ENCODE assay signal across 23 mouse cellular contexts in genomic region chr6:116071781-116072180, GRCm38 (mm10).
DNase-seq lines count a peak whose midpoint lies in the region; ATAC-seq and TF ChIP-seq lines count a peak whose summit lies in the region.
"Had no signal": no experiment of that assay in that cellular context is flagged by ENCODE, and none has a peak within 500 bp of the region (broad histone marks: within the 10 kb centered on the region; RNA-seq: fewer than 3 reads in every experiment).

No protein-coding gene starts in this region.

- peaks cover 18% of the 10 kb centered on the region for H3K4me1 ChIP-seq in heart, adult 2 months (ENCODE audit: control insufficient read depth, insufficient read depth, low read length)
- H3K4me1 ChIP-seq in heart, embryonic 13.5 days = peaks cover 61% of the 10 kb centered on the region
- peaks cover 39% of the 10 kb centered on the region for H3K4me1 ChIP-seq in heart, postnatal 0 days (ENCODE audit: control insufficient read depth, insufficient read depth)
- peaks cover 8% of the 10 kb centered on the region for H3K4me1 ChIP-seq in liver, postnatal 0 days (ENCODE audit: insufficient read depth)
- no peaks in the 10 kb centered on the region for H3K4me1 ChIP-seq in liver, embryonic 11.5 days (replicated peaks; ENCODE audit: control insufficient read depth, insufficient read depth, low read length)

- H3K4me3 ChIP-seq in heart, adult 2 months = peak overlapping the region; percentile 41
- no peak overlapping the region for H3K4me3 ChIP-seq in heart, embryonic 13.5 days
- peak overlapping the region; percentile 44; the same call in 1 of the 2 replicates for H3K4me3 ChIP-seq in heart, postnatal 0 days (ENCODE audit: low read depth, low read length)
- no peak overlapping the region for H3K4me3 ChIP-seq in liver, postnatal 0 days (ENCODE audit: low read depth, low read length)
- no peak overlapping the region for H3K4me3 ChIP-seq in liver, embryonic 11.5 days (ENCODE audit: low read depth, low read length)
- H3K4me3 ChIP-seq: embryonic facial prominence, embryonic 15.5 days; erythroblast, embryonic 14.5 days; forebrain, embryonic 10.5 days; hindbrain, embryonic 10.5 days had no signal

- TF ChIP-seq POLR2A in heart, adult 2 months (IDR thresholded peaks at IDR 0.05; ENCODE audit: insufficient read depth, low read depth, low read length) = no peak

- WGBS in heart, adult 2 months = 57% methylated on average over 2 of the region's 2 CpGs
- 79% methylated on average over 2 of the region's 2 CpGs for WGBS in heart, embryonic 13.5 days
- 55% methylated on average over 2 of the region's 2 CpGs for WGBS in heart, postnatal 0 days
- WGBS in liver, postnatal 0 days (ENCODE audit: insufficient replicate concordance) = 71% methylated on average over 2 of the region's 2 CpGs
- 88% methylated on average over 2 of the region's 2 CpGs for WGBS in liver, embryonic 11.5 days

- H3K27ac ChIP-seq in heart, adult 2 months = peak overlapping the region; percentile 88
- peak overlapping the region; percentile 91 for H3K27ac ChIP-seq in heart, embryonic 13.5 days (replicated peaks)
- peak overlapping the region; percentile 97 for H3K27ac ChIP-seq in heart, postnatal 0 days (ENCODE audit: low read depth)
- H3K27ac ChIP-seq in liver, postnatal 0 days (ENCODE audit: low read depth) = peak overlapping the region; percentile 55; the same call in 1 of the 2 replicates
- no peak overlapping the region for H3K27ac ChIP-seq in liver, embryonic 11.5 days (ENCODE audit: low read depth, low read length)
- H3K27ac ChIP-seq: forebrain, embryonic 10.5 days had no signal

- intact Hi-C loops in heart, adult 2 months (cut with DNase I) = loop anchor here (2.0 to 5.0 kb wide), 2 partner anchors 15 to 36 kb away; no protein-coding TSS in a partner anchor
- intact Hi-C loops in heart, postnatal 36 days (cut with DNase I) = loop anchor here (2.0 to 5.0 kb wide), 2 partner anchors 15 to 51 kb away; no protein-coding TSS in a partner anchor
- intact Hi-C loops in heart, postnatal 14 days (cut with DNase I) = no loop called here

- no peak for TF ChIP-seq EP300 in heart, adult 2 months (IDR thresholded peaks at IDR 0.05; ENCODE audit: insufficient read depth, low read depth, low read length)
- TF ChIP-seq EP300 in heart, postnatal 0 days (IDR thresholded peaks at IDR 0.05; ENCODE audit: low read depth) = no peak
- no peak for TF ChIP-seq EP300 in liver, postnatal 0 days (IDR thresholded peaks at IDR 0.05; ENCODE audit: low read depth)

- H3K27me3 ChIP-seq in heart, adult 2 months (ENCODE audit: control insufficient read depth, insufficient read depth, low read length) = no peaks in the 10 kb centered on the region
- H3K27me3 ChIP-seq in heart, embryonic 13.5 days (replicated peaks) = no peaks in the 10 kb centered on the region
- no peaks in the 10 kb centered on the region for H3K27me3 ChIP-seq in heart, postnatal 0 days (ENCODE audit: control insufficient read depth, insufficient read depth, low read length)
- H3K27me3 ChIP-seq in liver, postnatal 0 days (ENCODE audit: insufficient read depth, low read length) = no peaks in the 10 kb centered on the region
- no peaks in the 10 kb centered on the region for H3K27me3 ChIP-seq in liver, embryonic 11.5 days (replicated peaks; ENCODE audit: control insufficient read depth, insufficient read depth, low read length)
- H3K27me3 ChIP-seq: embryonic facial prominence, embryonic 15.5 days had no signal

- TF ChIP-seq CTCF in heart, adult 2 months (IDR thresholded peaks at IDR 0.05) = no peak
- no peak for TF ChIP-seq CTCF in heart, postnatal 0 days (IDR thresholded peaks at IDR 0.05; ENCODE audit: low read depth)
- TF ChIP-seq CTCF in liver, postnatal 0 days (IDR thresholded peaks at IDR 0.05; ENCODE audit: low read depth) = no peak

- DNase-seq in heart, adult 2 months = no peak
- DNase-seq in heart, postnatal 4 days = no peak
- no peak for DNase-seq in heart, postnatal 36 days
- DNase-seq in heart, postnatal 0 days (ENCODE audit: low spot score) = no peak
- no peak for DNase-seq in heart, postnatal 14 days
- DNase-seq in liver, postnatal 0 days = no peak
- DNase-seq in liver, embryonic 11.5 days (ENCODE audit: low spot score) = no peak
- DNase-seq: adrenal gland, postnatal 10 days; cerebellum, adult 11 months; cerebellum, adult 8-10 months; cerebellum, postnatal 14 days; embryo, embryonic 11 days; gastrocnemius, postnatal 10 days; kidney, adult 8-10 months had no signal

- peaks cover 43% of the 10 kb centered on the region for H3K36me3 ChIP-seq in heart, adult 2 months (ENCODE audit: control insufficient read depth, insufficient read depth, low read length)
- H3K36me3 ChIP-seq in heart, embryonic 13.5 days = no peaks in the 10 kb centered on the region
- no peaks in the 10 kb centered on the region for H3K36me3 ChIP-seq in heart, postnatal 0 days (replicated peaks; ENCODE audit: control insufficient read depth, insufficient read depth, low read length)
- H3K36me3 ChIP-seq in liver, postnatal 0 days (replicated peaks; ENCODE audit: insufficient read depth, low read length) = no peaks in the 10 kb centered on the region
- no peaks in the 10 kb centered on the region for H3K36me3 ChIP-seq in liver, embryonic 11.5 days (ENCODE audit: control insufficient read depth, insufficient read depth, low read length)
- H3K36me3 ChIP-seq: forebrain, embryonic 10.5 days; hindbrain, embryonic 10.5 days had no signal

- peaks cover 2% of the 10 kb centered on the region for H3K79me2 ChIP-seq in heart, adult 2 months (replicated peaks; ENCODE audit: control insufficient read depth, insufficient read depth, low read length)

- no peak for ATAC-seq in heart, embryonic 13.5 days (ENCODE audit: extremely low read depth, insufficient number of reproducible peaks, low FRiP score, low TSS enrichment)
- ATAC-seq in heart, postnatal 0 days (ENCODE audit: insufficient read depth, low read depth) = no peak
- no peak for ATAC-seq in liver, postnatal 0 days
- no peak for ATAC-seq in liver, embryonic 11.5 days (replicated peaks; ENCODE audit: low FRiP score)
- ATAC-seq: forebrain, embryonic 14.5 days; inflammation-experienced regulatory T-cells, adult 6 months; intestine, postnatal 0 days had no signal

- peak overlapping the region; percentile 59 for H3K4me2 ChIP-seq in heart, embryonic 13.5 days
- peak overlapping the region; percentile 63 for H3K4me2 ChIP-seq in heart, postnatal 0 days (ENCODE audit: low read depth, low read length)
- H3K4me2 ChIP-seq in liver, postnatal 0 days (ENCODE audit: low read depth, low read length) = no peak overlapping the region
- no peak overlapping the region for H3K4me2 ChIP-seq in liver, embryonic 11.5 days
- H3K4me2 ChIP-seq: hindbrain, embryonic 14.5 days had no signal

- peak overlapping the region; percentile 63; the same call in 1 of the 2 replicates for H3K9ac ChIP-seq in heart, adult 2 months (ENCODE audit: low read depth, low read length)
- H3K9ac ChIP-seq in heart, embryonic 13.5 days = 0 out of 2 replicates have a peak overlapping the region, but pooled peaks have one; percentile 25
- peak overlapping the region; percentile 50 for H3K9ac ChIP-seq in heart, postnatal 0 days (replicated peaks; ENCODE audit: low read depth, low read length)
- H3K9ac ChIP-seq in liver, postnatal 0 days (replicated peaks) = no peak overlapping the region
- no peak overlapping the region for H3K9ac ChIP-seq in liver, embryonic 11.5 days (ENCODE audit: low read depth, low read length)
- H3K9ac ChIP-seq: embryonic facial prominence, embryonic 15.5 days; hindbrain, embryonic 14.5 days had no signal

- no peaks in the 10 kb centered on the region for H3K9me3 ChIP-seq in heart, embryonic 13.5 days
- no peaks in the 10 kb centered on the region for H3K9me3 ChIP-seq in heart, postnatal 0 days (replicated peaks; ENCODE audit: control insufficient read depth, low read length)
- H3K9me3 ChIP-seq in liver, postnatal 0 days (ENCODE audit: low read length) = no peaks in the 10 kb centered on the region
- H3K9me3 ChIP-seq in liver, embryonic 11.5 days (ENCODE audit: control insufficient read depth, low read length) = no peaks in the 10 kb centered on the region
- H3K9me3 ChIP-seq: embryonic facial prominence, embryonic 15.5 days; forebrain, embryonic 10.5 days; hindbrain, embryonic 10.5 days had no signal

Comparison
In these comparisons a context has a peak if more than half of its experiments do, and no peak if none do; other contexts are left out.
1. H3K4me3 ChIP-seq: peak in heart, adult 2 months (single experiment) and heart, postnatal 0 days (single experiment); none in heart, embryonic 13.5 days (single experiment), liver, postnatal 0 days (single experiment) and liver, embryonic 11.5 days (single experiment).
2. H3K9ac ChIP-seq: peak in heart, adult 2 months (single experiment), heart, embryonic 13.5 days (single experiment) and heart, postnatal 0 days (single experiment); none in liver, postnatal 0 days (single experiment) and liver, embryonic 11.5 days (single experiment).
3. H3K4me2 ChIP-seq: peak in heart, embryonic 13.5 days (single experiment) and heart, postnatal 0 days (single experiment); none in liver, postnatal 0 days (single experiment) and liver, embryonic 11.5 days (single experiment).